Mouse (Mus musculus) heart, postnatal 4 days (tissue): ENCODE results near the gene Cd207. TPM values are rescaled to one million over a fixed set of nuclear protein-coding genes. Genes with fewer than 3 reads are reported as not detected.

Source experiments
- DNase-seq: peaks from one replicate; pipeline ENCODE4 v3.0.0; 2021
- total RNA-seq, 2 experiments: library from RNA; stranded (reverse); gene quantifications; 2 replicates each; pipeline ENCODE4 v1.2.3; 2021

Cd207 gene
- under 1 TPM; 0.56 to 0.88 TPM for total RNA-seq

GRCm38 (mm10) chr6:83677757-83678156 lies at the start of gene Cd207:
Gene Cd207, minus strand, starts transcription at chr6:83677857.
- no peak for DNase-seq

- no peak for DNase-seq
Observed at GRCm38 (mm10) chr6:83727178-83727577, 49.5 kb upstream of the Cd207 start.

- DNase-seq, result no peak
Observed at GRCm38 (mm10) chr6:83722526-83722925, 44.9 kb upstream of the Cd207 start.

GRCm38 (mm10) chr6:83717026-83717425 lies 39.4 kb upstream of the Cd207 start:
- no peak for DNase-seq

GRCm38 (mm10) chr6:83715461-83716196 lies 38.0 kb upstream of the Cd207 start:
- no peak for DNase-seq

- DNase-seq, result peak; percentile 52
Observed at GRCm38 (mm10) chr6:83714221-83715123, 36.8 kb upstream of the Cd207 start.

- no peak for DNase-seq
Observed at GRCm38 (mm10) chr6:83713271-83714136, 35.8 kb upstream of the Cd207 start.

- no peak for DNase-seq
Observed at GRCm38 (mm10) chr6:83711725-83712475, 34.2 kb upstream of the Cd207 start.

GRCm38 (mm10) chr6:83711067-83711675 lies 33.5 kb upstream of the Cd207 start, which contains the start of gene Vax2:
Gene Vax2, plus strand, starts transcription at chr6:83711264.
- peak; percentile 74 for DNase-seq

GRCm38 (mm10) chr6:83710361-83711066 lies 32.9 kb upstream of the Cd207 start:
- no peak for DNase-seq

GRCm38 (mm10) chr6:83707738-83708510 lies 30.3 kb upstream of the Cd207 start:
- no peak for DNase-seq

GRCm38 (mm10) chr6:83704701-83705100 lies 27.0 kb upstream of the Cd207 start:
- DNase-seq, result no peak

GRCm38 (mm10) chr6:83704294-83704693 lies 26.6 kb upstream of the Cd207 start:
- no peak for DNase-seq

- DNase-seq, result no peak
Observed at GRCm38 (mm10) chr6:83703722-83704078, 26.0 kb upstream of the Cd207 start.

GRCm38 (mm10) chr6:83703000-83703721 lies 25.5 kb upstream of the Cd207 start:
- DNase-seq, result no peak

- no peak for DNase-seq
Observed at GRCm38 (mm10) chr6:83702146-83702999, 24.7 kb upstream of the Cd207 start.

- DNase-seq, result no peak
Observed at GRCm38 (mm10) chr6:83701001-83701400, 23.3 kb upstream of the Cd207 start.

- no peak for DNase-seq
Observed at GRCm38 (mm10) chr6:83699971-83700370, 22.3 kb upstream of the Cd207 start.
